Mouse (Mus musculus) lung, postnatal 0 days (tissue): ENCODE measurements around the gene 4833439L19Rik. TPM values are rescaled to one million over a fixed set of nuclear protein-coding genes. Genes with fewer than 3 reads are reported as not detected.

Source experiments
- ATAC-seq: fragments of 200-750 bp; cut with Nextera tagmentation; 2 replicates; pipeline ENCODE4 v1.8.0; 2017; ENCODE audit warnings: moderate library complexity
- DNase-seq: peaks from one replicate; pipeline ENCODE4 v3.0.0-alpha.2; 2016; ENCODE audit warnings: low spot score
- H3K27ac ChIP-seq: fragments of 300-500 bp; sonication (generic); 2 replicates; pipeline ENCODE4 v1.5.1; 2014; ENCODE audit warnings: antibody characterized with exemption, mild to moderate bottlenecking, low read length, mixed read lengths
- H3K27me3 ChIP-seq: fragments of 300-500 bp; sonication (generic); replicated peaks from 2 replicates; pipeline ENCODE4 v1.6.1; 2014; ENCODE audit warnings: low read length, mixed read lengths; ENCODE audit not compliant: insufficient read depth
- H3K36me3 ChIP-seq: fragments of 300-500 bp; sonication (generic); 2 replicates; pipeline ENCODE4 v1.6.1; 2014; ENCODE audit warnings: low read length, mixed read lengths; ENCODE audit not compliant: insufficient read depth
- H3K4me1 ChIP-seq: fragments of 300-500 bp; sonication (generic); 2 replicates; pipeline ENCODE4 v1.6.1; 2014; ENCODE audit warnings: antibody characterized with exemption, low read depth, low read length, mixed read lengths; ENCODE audit not compliant: insufficient read depth
- H3K4me2 ChIP-seq: fragments of 300-500 bp; sonication (generic); replicated peaks from 2 replicates; pipeline ENCODE4 v1.6.1; 2014; ENCODE audit warnings: low read depth, mild to moderate bottlenecking, low read length, moderate library complexity, mixed read lengths
- H3K4me3 ChIP-seq: fragments of 300-500 bp; sonication (generic); 2 replicates; pipeline ENCODE4 v1.5.1; 2014; ENCODE audit warnings: low read depth, low read length
- H3K9ac ChIP-seq: fragments of 300-500 bp; sonication (generic); replicated peaks from 2 replicates; pipeline ENCODE4 v1.6.1; 2014; ENCODE audit warnings: low read depth, mild to moderate bottlenecking
- H3K9me3 ChIP-seq: fragments of 300-500 bp; sonication (generic); 2 replicates; pipeline ENCODE4 v1.6.1; 2016; ENCODE audit warnings: low read length, mixed read lengths
- CTCF ChIP-seq: IDR thresholded peaks from 2 replicates; pipeline ENCODE4 v1.5.1; 2016; ENCODE audit warnings: antibody characterized with exemption, mild to moderate bottlenecking
- EP300 ChIP-seq: IDR thresholded peaks from 2 replicates; pipeline ENCODE4 v1.6.1; 2016; ENCODE audit warnings: antibody characterized with exemption, mild to moderate bottlenecking, control low read depth
- WGBS: fragments of 180-500 bp; shearing (Covaris S2); extraction: QIAGEN DNeasy Blood & Tissue Kit; methylation state at CpG from one replicate; pipeline ENCODE4 v1.1.7; 2014; 5-methylcytosine and 5-hydroxymethylcytosine counted together
- polyA plus RNA-seq: library from polyadenylated mRNA; unstranded; fragments of >200 nt; fragmentation: Nextera tagmentation; extraction: Ambion mirVana; gene quantifications from 2 replicates; pipeline ENCODE4 v1.2.1, GENCODE M21; 2015

Gene 4833439L19Rik
- polyA plus RNA-seq, 1 experiment from 2014 or later: 105 TPM

DNA sequence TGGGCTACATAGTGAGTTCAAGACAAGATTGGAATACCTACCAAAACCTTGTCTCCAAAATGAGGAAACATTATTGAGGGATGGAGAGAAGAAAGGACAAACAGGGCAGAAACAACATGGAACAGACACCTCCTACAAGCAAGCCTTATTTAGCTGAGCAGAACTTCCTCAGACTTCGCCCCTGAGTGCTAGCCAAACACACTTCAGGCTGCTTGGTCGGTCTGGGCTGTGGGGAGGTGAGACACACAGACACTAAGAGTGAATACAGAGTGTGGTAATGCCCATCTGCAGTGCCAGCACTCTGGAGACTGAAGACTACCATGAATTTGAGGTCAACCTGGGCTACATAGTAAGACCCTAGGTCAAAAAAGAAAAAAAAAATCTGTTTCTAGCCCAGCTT, 5.6 kb downstream of the 4833439L19Rik start:
- H3K4me2 ChIP-seq: no peak overlapping the region
- no peak overlapping the region for H3K9ac ChIP-seq
- H3K9me3 ChIP-seq: no peaks in the 10 kb centered on the region
- H3K27ac ChIP-seq: no peak overlapping the region
- ATAC-seq (no peak), DNase-seq (no peak)
- WGBS: 74% methylated on average over 2 of the region's 2 CpGs
- TF ChIP-seq EP300 (no peak), CTCF (no peak)
- no peaks in the 10 kb centered on the region for H3K27me3 ChIP-seq
- no peak overlapping the region for H3K4me3 ChIP-seq
- peaks cover 9% of the 10 kb centered on the region; the same call in 1 of the 2 replicates for H3K4me1 ChIP-seq
- H3K36me3 ChIP-seq: peaks cover 44% of the 10 kb centered on the region

DNA sequence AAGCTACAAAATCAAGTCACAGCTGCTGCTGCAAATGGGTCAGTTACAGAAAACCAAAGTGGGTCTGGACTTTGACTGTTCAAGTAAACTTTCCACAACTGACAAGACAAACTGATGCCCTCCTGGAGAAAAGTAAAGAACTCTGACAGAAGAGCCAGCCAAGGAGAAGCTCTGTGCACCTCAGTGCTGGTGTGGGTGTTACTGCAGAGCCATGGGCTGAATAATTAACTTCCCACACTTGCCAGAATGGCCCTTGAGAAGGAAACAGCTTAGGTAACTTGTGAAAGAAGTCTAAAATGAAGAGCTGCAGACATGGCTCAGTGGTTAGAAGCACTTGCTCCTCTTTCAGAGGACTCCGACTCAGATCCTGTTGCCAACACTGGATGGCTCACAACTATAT, 7.6 kb downstream of the 4833439L19Rik start:
- H3K27ac ChIP-seq: no peak overlapping the region
- H3K36me3 ChIP-seq: peaks cover 54% of the 10 kb centered on the region
- no peak overlapping the region for H3K9ac ChIP-seq
- H3K9me3 ChIP-seq: no peaks in the 10 kb centered on the region
- ATAC-seq (no peak), DNase-seq (no peak)
- no peak overlapping the region for H3K4me2 ChIP-seq
- H3K27me3 ChIP-seq: no peaks in the 10 kb centered on the region
- TF ChIP-seq CTCF (no peak), EP300 (no peak)
- H3K4me3 ChIP-seq: no peak overlapping the region
- no peaks in the 10 kb centered on the region for H3K4me1 ChIP-seq
- 80% methylated on average over 1 of the region's 1 CpGs for WGBS

DNA sequence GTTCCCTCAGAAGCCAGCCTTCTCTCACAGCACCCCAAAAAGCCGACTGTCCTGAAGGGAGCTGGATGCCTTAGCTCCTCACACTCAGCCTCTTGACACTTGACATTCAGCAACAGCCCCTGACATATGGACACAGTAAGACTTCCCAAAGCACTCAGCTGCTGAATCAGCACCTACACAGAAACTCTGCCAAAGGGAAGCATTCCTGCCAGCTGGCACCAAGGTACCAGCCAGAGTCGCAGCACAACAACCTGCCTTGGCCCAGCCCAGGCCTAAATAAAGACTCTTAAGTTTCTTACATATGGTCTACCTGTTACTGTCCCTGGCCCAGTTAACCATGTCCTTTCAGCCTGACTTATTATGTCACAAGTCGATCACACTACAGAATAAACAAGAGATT, 8.4 kb downstream of the 4833439L19Rik start:
- TF ChIP-seq CTCF: no peak
- TF ChIP-seq EP300: no peak
- H3K27ac ChIP-seq: no peak overlapping the region
- no peak overlapping the region for H3K4me2 ChIP-seq
- H3K4me1 ChIP-seq: no peaks in the 10 kb centered on the region
- H3K36me3 ChIP-seq: peaks cover 59% of the 10 kb centered on the region
- no peaks in the 10 kb centered on the region for H3K9me3 ChIP-seq
- no peak overlapping the region for H3K9ac ChIP-seq
- DNase-seq: no peak
- H3K4me3 ChIP-seq: no peak overlapping the region
- 89% methylated on average over 3 of the region's 3 CpGs for WGBS
- no peak for ATAC-seq
- H3K27me3 ChIP-seq: no peaks in the 10 kb centered on the region

DNA sequence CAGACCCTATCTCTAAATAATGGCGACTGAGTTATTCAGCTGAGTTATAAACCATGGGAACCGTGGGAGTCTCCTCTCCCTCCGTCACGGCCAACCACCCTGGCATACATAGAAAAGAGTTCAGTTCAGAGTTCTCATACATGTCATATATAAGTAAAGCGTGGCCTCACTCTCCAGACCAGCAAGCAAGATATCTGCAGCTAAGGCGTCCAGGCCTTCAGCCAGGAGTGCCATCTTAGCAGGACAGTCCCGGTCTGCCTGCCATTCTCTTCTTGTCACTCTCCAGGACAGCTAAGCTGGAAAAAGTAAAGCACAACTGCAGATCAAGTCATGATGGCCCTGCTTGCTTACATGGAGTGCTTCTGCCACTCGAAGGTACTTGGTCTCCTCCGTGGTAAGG, 9.1 kb downstream of the 4833439L19Rik start:
- 92% methylated on average over 9 of the region's 9 CpGs for WGBS

DNA sequence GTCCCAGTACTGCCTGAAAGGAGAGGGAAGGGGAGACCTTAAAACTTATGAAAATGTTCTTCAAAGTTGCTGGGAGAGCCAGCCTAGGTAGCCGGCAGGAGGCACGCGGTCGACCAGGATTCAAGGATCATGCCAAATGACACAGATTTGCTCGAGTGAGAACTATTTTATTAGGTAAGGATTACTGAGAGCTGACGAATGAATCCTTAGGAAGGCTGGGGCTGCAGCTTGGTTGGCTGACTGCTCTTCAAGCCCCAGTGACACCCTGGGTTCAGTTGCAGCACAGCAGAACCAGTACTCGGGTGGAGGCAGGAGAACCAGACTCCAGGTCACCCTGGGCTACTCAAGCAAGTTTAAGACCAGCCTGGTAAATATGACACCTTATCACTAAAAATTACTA, 17.2 kb downstream of the 4833439L19Rik start:
- no peak overlapping the region for H3K27ac ChIP-seq
- DNase-seq (no peak), ATAC-seq (no peak)
- H3K9me3 ChIP-seq: no peaks in the 10 kb centered on the region
- WGBS: 82% methylated on average over 7 of the region's 7 CpGs
- H3K36me3 ChIP-seq: peaks cover 8% of the 10 kb centered on the region; the same call in 1 of the 2 replicates
- H3K27me3 ChIP-seq: no peaks in the 10 kb centered on the region
- no peak for TF ChIP-seq CTCF
- no peak for TF ChIP-seq EP300
- no peak overlapping the region for H3K4me2 ChIP-seq
- H3K9ac ChIP-seq: no peak overlapping the region
- H3K4me3 ChIP-seq: no peak overlapping the region
- H3K4me1 ChIP-seq: no peaks in the 10 kb centered on the region

More for the DNA sequence above, 9.1 kb downstream of the 4833439L19Rik start:
- no peak for DNase-seq
- ATAC-seq: no peak
- H3K9me3 ChIP-seq: no peaks in the 10 kb centered on the region
- peaks cover 55% of the 10 kb centered on the region for H3K36me3 ChIP-seq
- H3K27me3 ChIP-seq: no peaks in the 10 kb centered on the region
- no peaks in the 10 kb centered on the region for H3K4me1 ChIP-seq
- H3K4me3 ChIP-seq: no peak overlapping the region
- H3K27ac ChIP-seq: no peak overlapping the region
- no peak for TF ChIP-seq EP300
- TF ChIP-seq CTCF: no peak
- H3K4me2 ChIP-seq: no peak overlapping the region
- H3K9ac ChIP-seq: no peak overlapping the region

DNA sequence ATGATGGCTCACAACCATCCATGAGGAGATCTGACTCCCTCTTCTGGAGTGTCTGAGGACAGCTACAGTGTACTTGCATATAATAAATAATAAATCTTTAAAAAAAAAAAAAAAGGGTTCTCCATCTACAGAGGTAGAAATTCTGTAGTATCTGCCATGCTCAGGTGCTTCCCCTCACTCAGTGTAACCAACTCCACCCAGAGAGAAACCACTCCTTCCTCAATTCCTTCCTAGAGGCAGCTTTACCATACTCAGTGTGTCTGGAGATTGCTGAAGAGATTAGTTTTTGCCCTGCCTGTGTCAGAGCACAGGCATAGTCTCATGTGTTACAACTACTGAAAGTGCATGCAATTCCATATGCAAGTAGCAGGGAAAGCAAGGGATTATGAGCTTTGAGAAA, 33.1 kb downstream of the 4833439L19Rik start:
- H3K27ac ChIP-seq: no peak overlapping the region
- no peak for DNase-seq
- H3K27me3 ChIP-seq: no peaks in the 10 kb centered on the region
- H3K4me1 ChIP-seq: no peaks in the 10 kb centered on the region
- H3K4me3 ChIP-seq: no peak overlapping the region
- H3K4me2 ChIP-seq: no peak overlapping the region
- TF ChIP-seq CTCF: no peak
- no peak for TF ChIP-seq EP300
- ATAC-seq: no peak
- H3K9me3 ChIP-seq: no peaks in the 10 kb centered on the region
- peaks cover 3% of the 10 kb centered on the region; the same call in 1 of the 2 replicates for H3K36me3 ChIP-seq
- no peak overlapping the region for H3K9ac ChIP-seq

DNA sequence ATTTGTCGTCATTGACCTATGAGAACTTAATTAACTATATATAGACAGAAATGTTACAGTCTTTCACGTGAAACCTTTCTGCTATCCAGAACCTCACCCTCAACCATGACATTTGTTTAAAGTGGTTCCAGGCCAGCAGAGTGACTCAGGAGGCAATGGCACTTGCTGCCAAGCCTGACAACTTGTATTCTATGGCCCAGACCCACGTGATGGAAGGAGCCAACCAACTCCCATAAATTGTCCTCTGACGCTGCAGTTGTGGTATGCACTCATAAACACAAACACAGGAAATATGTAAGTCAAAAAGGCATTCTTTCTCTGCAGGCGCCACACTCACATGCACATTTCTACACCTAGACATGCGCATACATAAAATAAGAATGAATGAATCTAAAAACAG, 38.1 kb downstream of the 4833439L19Rik start:
- ATAC-seq: no peak
- 80% methylated on average over 6 of the region's 6 CpGs for WGBS
- no peaks in the 10 kb centered on the region for H3K9me3 ChIP-seq
- H3K4me1 ChIP-seq: no peaks in the 10 kb centered on the region
- H3K36me3 ChIP-seq: no peaks in the 10 kb centered on the region; the same call in none of the 2 replicates
- no peak overlapping the region for H3K27ac ChIP-seq
- no peak overlapping the region for H3K9ac ChIP-seq
- no peaks in the 10 kb centered on the region for H3K27me3 ChIP-seq
- no peak for DNase-seq
- no peak overlapping the region for H3K4me2 ChIP-seq
- TF ChIP-seq EP300: no peak
- TF ChIP-seq CTCF: no peak
- H3K4me3 ChIP-seq: no peak overlapping the region
